Mouse (Mus musculus) heart, postnatal 25 days (tissue): ENCODE results near the gene Vsig1. TPM values are rescaled to one million over a fixed set of nuclear protein-coding genes. Genes with fewer than 3 reads are reported as not detected.

Source experiments
- total RNA-seq, 2 experiments: library from RNA; stranded (reverse); gene quantifications; 2 replicates each; pipeline ENCODE4 v1.2.3; 2021

The Vsig1 gene
- total RNA-seq, 2 experiments from 2014 or later, result not detected

Other genes with a start within 250 kb of the Vsig1 start
- 10 to 100 TPM; 14.7 to 17.8 TPM for gene Mid2, start 243.0 kb upstream of the Vsig1 start, total RNA-seq
- gene Tex13b, start 94.2 kb upstream of the Vsig1 start, total RNA-seq, result not detected
- 10 to 100 TPM; 12.5 to 13.5 TPM for gene Psmd10, start 49.1 kb downstream of the Vsig1 start, total RNA-seq
- 10 to 100 TPM; 10.7 to 11.3 TPM for gene Atg4a, start 49.3 kb downstream of the Vsig1 start, total RNA-seq